Mouse (Mus musculus): ENCODE results near the gene Tas2r106.

The Tas2r106 gene

GRCm38 (mm10) chr6:131678786-131679185 lies at the start of gene Tas2r106:
Gene Tas2r106 (minus strand): TSS chr6:131678886.
- no peak for DNase-seq (ENCODE audit: low read depth, low spot score)

GRCm38 (mm10) chr6:131712803-131713202 lies 34.1 kb upstream of the Tas2r106 start:
- DNase-seq (ENCODE audit: low read depth, low spot score) = no peak

DNA sequence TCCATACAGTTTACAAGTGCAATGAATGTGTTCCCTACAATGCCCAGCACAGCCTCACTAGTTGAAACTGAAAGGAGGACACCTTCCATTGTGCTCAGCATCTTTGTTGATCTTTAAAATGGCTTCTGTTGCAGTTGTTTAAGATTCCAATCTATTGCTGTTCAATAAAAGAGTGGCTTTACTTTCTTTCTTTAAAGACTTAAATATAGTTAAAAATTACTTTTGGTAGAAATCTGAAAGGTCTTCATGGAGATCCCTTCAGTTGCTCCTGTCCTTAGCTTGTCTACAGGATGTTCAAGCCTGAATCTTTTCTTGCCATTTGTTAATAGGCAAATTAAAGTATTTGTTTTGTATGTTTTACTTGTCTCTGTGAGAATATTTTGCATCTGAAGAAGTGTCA lies 11.3 kb upstream of the Tas2r106 start, which contains the start of gene Tas2r114:
Gene Tas2r114, minus strand, starts transcription at position 101 of the 400 bp plus-strand sequence.
- no peak for DNase-seq (ENCODE audit: low read depth, low spot score)

GRCm38 (mm10) chr6:131687395-131687794 lies 8.7 kb upstream of the Tas2r106 start, which contains the start of gene Tas2r105:
Gene Tas2r105 (minus strand): TSS chr6:131687495.
- no peak for DNase-seq (ENCODE audit: low read depth, low spot score)

DNA sequence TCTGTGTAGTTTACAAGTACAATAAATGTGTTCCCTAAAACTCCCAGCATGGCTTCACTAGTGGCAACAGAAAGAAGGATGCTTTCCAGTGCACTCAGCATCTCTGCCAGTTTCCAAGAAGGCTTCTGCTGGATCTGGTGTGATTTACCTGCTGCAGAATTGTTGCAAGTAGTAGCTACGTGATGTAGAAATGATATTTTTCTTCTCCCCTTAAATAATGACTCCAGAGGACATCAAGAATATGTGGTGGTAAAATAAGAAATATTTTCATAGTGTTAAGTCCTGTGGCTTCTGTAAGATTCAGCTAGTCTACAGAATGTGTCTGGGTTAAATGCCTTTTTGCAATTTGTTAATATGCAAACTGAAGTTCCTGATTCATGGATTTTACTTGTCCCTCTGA lies 7.0 kb upstream of the Tas2r106 start, which contains the start of gene Tas2r104:
Gene Tas2r104, minus strand, starts transcription at position 101 of the 400 bp plus-strand sequence.
- DNase-seq (ENCODE audit: low read depth, low spot score) = no peak

DNA sequence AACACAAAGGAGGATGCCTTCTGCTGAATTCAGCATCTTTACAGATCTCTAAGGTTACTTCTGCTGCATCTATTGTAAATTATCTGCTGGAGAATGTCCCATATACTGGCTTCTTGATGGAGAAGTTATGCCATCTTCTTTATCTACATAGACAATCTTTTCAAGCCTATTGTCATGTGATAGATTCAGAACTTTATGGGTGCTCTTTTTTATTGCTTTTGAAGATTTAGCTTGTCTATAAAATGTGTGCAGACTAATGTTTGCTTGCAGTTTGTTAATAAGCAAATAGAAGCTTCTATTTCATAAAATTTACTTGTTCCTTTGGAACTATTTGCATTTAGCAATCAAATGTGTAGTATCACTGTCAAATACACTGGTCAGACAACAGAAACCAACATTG lies 18.6 kb downstream of the Tas2r106 start, which contains the start of gene Tas2r107:
Gene Tas2r107, minus strand, starts transcription at position 101 of the 400 bp plus-strand sequence.
- DNase-seq (ENCODE audit: low read depth, low spot score) = no peak

DNA sequence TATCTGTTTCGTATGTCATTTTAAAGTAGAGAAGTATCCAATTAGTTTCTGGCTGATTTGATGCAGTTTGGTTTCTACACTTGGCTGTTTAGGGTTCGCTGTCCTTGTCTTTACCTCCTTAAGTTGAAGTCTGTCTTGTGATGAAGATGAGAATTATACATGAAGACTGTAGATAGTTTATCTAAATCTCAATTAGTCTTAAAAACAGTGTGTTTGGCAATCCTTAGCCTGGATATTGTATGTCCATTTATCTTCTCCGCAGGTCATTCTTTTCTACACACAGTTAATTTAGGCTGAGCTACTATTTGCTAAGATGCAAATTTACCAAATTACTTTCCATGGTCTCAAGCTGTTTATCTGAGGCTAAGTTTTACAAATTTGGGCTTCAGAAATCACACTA lies 47.9 kb downstream of the Tas2r106 start, which contains the start of gene Tas2r130:
Gene Tas2r130, minus strand, starts transcription at position 101 of the 400 bp plus-strand sequence.
- no peak for DNase-seq (ENCODE audit: low read depth, low spot score)
